Mouse (Mus musculus): ENCODE measurements around the gene Nsrp1.

DNA sequence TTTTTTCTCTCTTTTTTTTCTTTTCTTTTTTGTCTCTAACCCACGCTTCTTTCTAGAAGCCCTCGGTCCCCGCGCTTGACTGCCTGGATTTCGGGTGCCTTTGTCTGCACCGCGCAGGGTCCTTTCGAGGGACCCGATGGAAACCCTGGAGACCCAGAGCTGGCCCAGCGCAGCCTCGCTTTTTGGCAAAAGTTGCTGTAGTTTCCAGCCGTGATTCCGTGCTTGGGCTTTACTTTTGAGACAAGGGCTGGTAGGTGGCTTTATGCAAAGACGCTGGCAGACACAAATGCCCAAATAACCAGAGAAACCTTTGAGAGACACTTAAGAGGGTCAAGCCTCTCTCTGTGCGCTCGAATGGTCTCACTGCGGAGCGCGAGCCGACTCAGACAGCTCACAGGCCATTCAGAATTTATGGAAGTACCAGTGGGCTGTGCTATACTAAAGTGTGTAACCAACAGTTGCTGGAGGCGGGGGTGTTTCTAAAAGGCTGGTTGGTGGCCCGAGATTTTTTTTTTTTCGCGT lies 79.5 kb downstream of the Nsrp1 start:
- TF ChIP-seq POLR2A (IDR thresholded peaks at IDR 0.05; ENCODE audit: low read depth, low read length) (no peak), CTCF (IDR thresholded peaks at IDR 0.05; ENCODE audit: borderline replicate concordance, insufficient read depth, low read length) (no peak)
